Mouse (Mus musculus): Measurements from ENCODE around the gene Ccnl1. TPM values are rescaled to one million over a fixed set of nuclear protein-coding genes. Genes with fewer than 3 reads are reported as not detected.
A peak's percentile ranks its signal among the peaks of the same experiment; 100 is the strongest.

Gene Ccnl1
- total RNA-seq, 2 experiments from 2014 or later, result 12.6 to 14.4 TPM

GRCm38 (mm10) chr3:65960291-65960945, 2.4 kb upstream of the Ccnl1 start:
- DNase-seq (ENCODE audit: low spot score), result no peak

GRCm38 (mm10) chr3:65959416-65960001, 1.5 kb upstream of the Ccnl1 start:
- DNase-seq (ENCODE audit: low spot score), result no peak

GRCm38 (mm10) chr3:65958840-65959185, 764 bp upstream of the Ccnl1 start:
- no peak for DNase-seq (ENCODE audit: low spot score)

GRCm38 (mm10) chr3:65957271-65958101, 563 bp downstream of the Ccnl1 start:
- DNase-seq (ENCODE audit: low spot score), result peak; percentile 39

- no peak for DNase-seq (ENCODE audit: low spot score)
Measured at GRCm38 (mm10) chr3:65954499-65955391, 3.3 kb downstream of the Ccnl1 start.

- no peak for DNase-seq (ENCODE audit: low spot score)
Measured at GRCm38 (mm10) chr3:65950831-65951365, 7.2 kb downstream of the Ccnl1 start.

- DNase-seq (ENCODE audit: low spot score), result no peak
Measured at GRCm38 (mm10) chr3:65950304-65950703, 7.7 kb downstream of the Ccnl1 start.

GRCm38 (mm10) chr3:65945277-65945932, 12.6 kb downstream of the Ccnl1 start:
- no peak for DNase-seq (ENCODE audit: low spot score)

GRCm38 (mm10) chr3:65944713-65945112, 13.3 kb downstream of the Ccnl1 start:
- DNase-seq (ENCODE audit: low spot score), result no peak

GRCm38 (mm10) chr3:65943453-65943852, 14.6 kb downstream of the Ccnl1 start:
- DNase-seq (ENCODE audit: low spot score), result no peak

GRCm38 (mm10) chr3:65941052-65941451, 17.0 kb downstream of the Ccnl1 start:
- DNase-seq (ENCODE audit: low spot score), result no peak

- DNase-seq (ENCODE audit: low spot score), result peak; percentile 27
Measured at GRCm38 (mm10) chr3:65938211-65938610, 19.8 kb downstream of the Ccnl1 start.

- no peak for DNase-seq (ENCODE audit: low spot score)
Measured at GRCm38 (mm10) chr3:65936384-65936783, 21.7 kb downstream of the Ccnl1 start.

GRCm38 (mm10) chr3:65935153-65935552, 22.9 kb downstream of the Ccnl1 start:
- DNase-seq (ENCODE audit: low spot score), result no peak

- DNase-seq (ENCODE audit: low spot score), result no peak
Measured at GRCm38 (mm10) chr3:65933726-65934125, 24.3 kb downstream of the Ccnl1 start.

- no peak for DNase-seq (ENCODE audit: low spot score)
Measured at GRCm38 (mm10) chr3:65931542-65931941, 26.5 kb downstream of the Ccnl1 start.

- DNase-seq (ENCODE audit: low spot score), result no peak
Measured at GRCm38 (mm10) chr3:65930636-65931035, 27.4 kb downstream of the Ccnl1 start.

- peak; percentile 82 for DNase-seq (ENCODE audit: low spot score)
Measured at GRCm38 (mm10) chr3:65929821-65930633, 28.0 kb downstream of the Ccnl1 start.

GRCm38 (mm10) chr3:65929304-65929783, 28.7 kb downstream of the Ccnl1 start:
- peak; percentile 87 for DNase-seq (ENCODE audit: low spot score)
